Mouse (Mus musculus) ovary, postnatal 14 days (tissue): ENCODE data around the gene Braf.

Experiments
- DNase-seq: peaks from one replicate; pipeline ENCODE4 v3.0.0; 2022; ENCODE audit warnings: low spot score

The Braf gene

DNA sequence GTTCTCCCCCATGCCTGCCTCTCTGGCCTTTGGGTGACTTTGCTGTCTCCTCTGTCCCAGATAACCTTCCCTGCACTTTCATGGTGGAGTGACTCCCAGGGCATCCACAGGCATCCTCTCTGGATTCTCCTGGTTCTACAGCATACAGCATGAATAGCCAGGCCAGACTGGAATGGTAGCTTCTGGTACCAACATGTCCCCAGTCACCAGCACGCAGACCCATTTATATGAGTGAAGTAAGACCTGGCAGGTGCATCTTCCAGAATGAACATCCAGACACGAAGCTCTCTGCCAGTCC, 169.7 kb downstream of the Braf start:
- no peak for DNase-seq

DNA sequence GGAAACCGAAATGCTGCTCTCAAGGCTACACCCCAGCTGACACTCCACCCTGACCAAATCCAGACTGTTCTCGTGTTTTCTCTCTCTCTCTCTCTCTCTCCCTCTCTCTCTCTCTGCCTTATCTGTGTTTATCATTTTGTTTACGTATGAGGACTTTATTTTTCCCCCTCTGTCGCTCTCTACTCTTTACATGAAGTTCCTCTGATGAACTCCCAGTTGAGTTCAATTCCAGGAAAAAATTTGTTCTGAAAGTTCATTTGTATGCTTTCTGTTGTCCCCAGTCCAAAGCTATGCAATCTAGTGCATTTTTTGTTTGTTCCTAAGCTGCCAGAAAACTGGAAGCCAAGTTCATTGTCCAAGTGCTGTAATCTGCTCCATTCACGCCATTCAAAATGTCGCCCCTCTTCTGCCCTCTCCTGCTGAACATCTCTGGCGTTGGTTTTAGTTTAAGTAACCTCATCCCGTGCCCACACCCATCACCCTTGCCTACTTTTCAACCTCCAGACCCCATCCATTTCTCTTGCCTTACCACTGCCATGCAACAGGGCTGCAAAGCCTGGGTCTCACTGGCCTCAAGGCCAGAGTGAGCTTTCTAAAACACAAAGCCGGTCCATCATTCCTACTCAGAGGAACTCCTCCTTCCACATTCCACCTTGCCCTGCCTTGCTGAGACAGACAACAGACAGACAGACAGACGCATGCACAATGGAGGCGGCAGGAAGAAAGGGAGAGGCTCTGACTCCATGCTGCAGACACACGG, 170.2 kb downstream of the Braf start:
- DNase-seq, result no peak
